Comparison of ENCODE assay signal across 9 mouse cellular contexts in genomic region chr3:53029046-53029445, GRCm38 (mm10). TPM values are rescaled to one million over a fixed set of nuclear protein-coding genes. Genes with fewer than 3 reads are reported as not detected.
DNase-seq lines count a peak whose midpoint lies in the region; ATAC-seq and TF ChIP-seq lines count a peak whose summit lies in the region.
"Had no signal": no experiment of that assay in that cellular context is flagged by ENCODE, and none has a peak within 500 bp of the region (broad histone marks: within the 10 kb centered on the region; RNA-seq: fewer than 3 reads in every experiment).

No protein-coding gene starts in this region.

- 17% methylated on average over 7 of the region's 7 CpGs for WGBS in heart, adult 2 months
- 19% methylated on average over 7 of the region's 7 CpGs for WGBS in heart, embryonic 11.5 days (ENCODE audit: insufficient replicate concordance)

- no peak overlapping the region for H3K9ac ChIP-seq in heart, adult 2 months (ENCODE audit: low read depth, low read length)
- H3K9ac ChIP-seq in heart, embryonic 11.5 days (ENCODE audit: low read depth, low read length) = no peak overlapping the region
- H3K9ac ChIP-seq: limb, embryonic 12.5 days had no signal

- TF ChIP-seq POLR2A in heart, adult 2 months (IDR thresholded peaks at IDR 0.05; ENCODE audit: insufficient read depth, low read depth, low read length) = no peak

- intact Hi-C loops in heart, adult 2 months (cut with DNase I) = loop anchor here (1.0 to 2.0 kb wide), 2 partner anchors 300 to 419 kb away; no protein-coding TSS in a partner anchor

- DNase-seq in heart, adult 2 months = peak; percentile 59 to 79
- DNase-seq in T-cell, adult 2 months (ENCODE audit: low spot score) = peak; percentile 65
- peak; percentile 86 to 90 for DNase-seq in cerebellum, postnatal 14 days
- peak; percentile 30 for DNase-seq in gastrocnemius, postnatal 25 days
- DNase-seq in layer of hippocampus, postnatal 10 days (ENCODE audit: low spot score in 2 of 2) = peak; percentile 77 to 83
- DNase-seq in spleen, postnatal 14 days (ENCODE audit: low spot score in 2 of 2) = peak; percentile 15 to 34

- H3K9me3 ChIP-seq in heart, embryonic 11.5 days (replicated peaks; ENCODE audit: control insufficient read depth, low read length) = no peaks in the 10 kb centered on the region
- H3K9me3 ChIP-seq: limb, embryonic 12.5 days had no signal

- H3K4me3 ChIP-seq in heart, adult 2 months = no peak overlapping the region
- H3K4me3 ChIP-seq in heart, embryonic 11.5 days (ENCODE audit: low read depth, low read length) = no peak overlapping the region
- H3K4me3 ChIP-seq: limb, embryonic 12.5 days had no signal

- TF ChIP-seq EP300 in heart, adult 2 months (IDR thresholded peaks at IDR 0.05; ENCODE audit: insufficient read depth, low read depth, low read length) = no peak

- H3K79me2 ChIP-seq in heart, adult 2 months (replicated peaks; ENCODE audit: control insufficient read depth, insufficient read depth, low read length) = no peaks in the 10 kb centered on the region

- H3K4me1 ChIP-seq in heart, adult 2 months (ENCODE audit: control insufficient read depth, insufficient read depth, low read length) = no peaks in the 10 kb centered on the region
- peaks cover 3% of the 10 kb centered on the region; the same call in 1 of the 2 replicates for H3K4me1 ChIP-seq in heart, embryonic 11.5 days (ENCODE audit: control insufficient read depth, insufficient read depth, low read length)

- TF ChIP-seq CTCF in heart, adult 2 months (IDR thresholded peaks at IDR 0.05) = peak; percentile 93

- H3K27me3 ChIP-seq in heart, adult 2 months (ENCODE audit: control insufficient read depth, insufficient read depth, low read length) = no peaks in the 10 kb centered on the region
- H3K27me3 ChIP-seq in heart, embryonic 11.5 days (ENCODE audit: control insufficient read depth, insufficient read depth, low read length) = no peaks in the 10 kb centered on the region

- no peaks in the 10 kb centered on the region for H3K36me3 ChIP-seq in heart, adult 2 months (ENCODE audit: control insufficient read depth, insufficient read depth, low read length)
- H3K36me3 ChIP-seq in heart, embryonic 11.5 days (ENCODE audit: control insufficient read depth, insufficient read depth, low read length) = no peaks in the 10 kb centered on the region
- H3K36me3 ChIP-seq: limb, embryonic 12.5 days had no signal

- no peak overlapping the region for H3K27ac ChIP-seq in heart, adult 2 months
- H3K27ac ChIP-seq in heart, embryonic 11.5 days (ENCODE audit: low read depth, low read length) = no peak overlapping the region
- H3K27ac ChIP-seq: limb, embryonic 12.5 days had no signal

- ATAC-seq in heart, embryonic 11.5 days (replicated peaks; ENCODE audit: insufficient number of reproducible peaks, low FRiP score, low TSS enrichment) = no peak
- peak; percentile 83; the same call in 1 of the 2 replicates for ATAC-seq in megakaryocyte-erythroid progenitor cell, adult 5-6 weeks (replicated peaks; ENCODE audit: low FRiP score, low TSS enrichment, poor library complexity, severe bottlenecking)

- no peak overlapping the region for H3K4me2 ChIP-seq in heart, embryonic 11.5 days
- H3K4me2 ChIP-seq: limb, embryonic 12.5 days had no signal

RNA-seq across cellular contexts. Expression of gene Cog6, which starts 12.0 kb away (rescaled TPM):
- 10 to 100 TPM; 48.3 to 59.6 TPM for total RNA-seq in heart, adult 2 months (2021)
- polyA plus RNA-seq in heart, adult 2 months (2012; rRNA removed) = 37.1 and 61.5 TPM in 2 replicates
- polyA plus RNA-seq in heart, embryonic 11.5 days (2014; fragmentation: Nextera tagmentation; extraction: Ambion mirVana) = 59.0 and 66.0 TPM in 2 replicates
- 10 to 100 TPM; 29.2 to 33.0 TPM for total RNA-seq in gastrocnemius, postnatal 25 days (2021)
- 10 to 100 TPM; 31.2 to 31.4 TPM for total RNA-seq in layer of hippocampus, postnatal 10 days (2021)
- 18.5 and 24.7 TPM in 2 replicates for total RNA-seq in megakaryocyte-erythroid progenitor cell, adult 5-6 weeks (2014; fragmentation: Nextera tagmentation)
- total RNA-seq in megakaryocyte-erythroid progenitor cell, adult 5-6 weeks (2017) = 35.5 and 46.9 TPM in 2 replicates

RNA-seq across cellular contexts. Expression of gene Lhfp, which starts 12.3 kb away (rescaled TPM):
- total RNA-seq in heart, adult 2 months (2021) = 10 to 100 TPM; 51.4 to 53.5 TPM
- polyA plus RNA-seq in heart, adult 2 months (2012; rRNA removed) = 79.4 and 143 TPM in 2 replicates
- polyA plus RNA-seq in heart, embryonic 11.5 days (2014; fragmentation: Nextera tagmentation; extraction: Ambion mirVana) = 64.5 and 85.7 TPM in 2 replicates
- 10 to 100 TPM; 13.9 to 15.4 TPM for total RNA-seq in gastrocnemius, postnatal 25 days (2021)
- total RNA-seq in layer of hippocampus, postnatal 10 days (2021) = 10 to 100 TPM; 21.4 to 23.8 TPM
- total RNA-seq in megakaryocyte-erythroid progenitor cell, adult 5-6 weeks (2014; fragmentation: Nextera tagmentation) = not detected in 2 replicates
- total RNA-seq in megakaryocyte-erythroid progenitor cell, adult 5-6 weeks (2017) = 0.76 TPM in 1 of 2 replicates, not detected in the other

Comparison
In these comparisons a context has a peak if more than half of its experiments do, and no peak if none do; other contexts are left out.
1. DNase-seq: peak in every context shown above with its lines; median percentile 88 in cerebellum, postnatal 14 days; 80 in layer of hippocampus, postnatal 10 days; 69 in heart, adult 2 months; 65 in T-cell, adult 2 months; 30 in gastrocnemius, postnatal 25 days; 24 in spleen, postnatal 14 days.
2. RNA of gene Lhfp, which starts 12.3 kb away (total RNA-seq): 51.4 to 53.5 TPM in heart, adult 2 months, 21.4 to 23.8 TPM in layer of hippocampus, postnatal 10 days and 13.9 to 15.4 TPM in gastrocnemius, postnatal 25 days; 0.76 TPM in megakaryocyte-erythroid progenitor cell, adult 5-6 weeks; every median in the first group is over 4 times any median in the second.